Mouse (Mus musculus): ENCODE results near the gene Vmn2r30. TPM values are rescaled to one million over a fixed set of nuclear protein-coding genes. Genes with fewer than 3 reads are reported as not detected.

Vmn2r30 gene
- total RNA-seq (2023) = not detected

DNA sequence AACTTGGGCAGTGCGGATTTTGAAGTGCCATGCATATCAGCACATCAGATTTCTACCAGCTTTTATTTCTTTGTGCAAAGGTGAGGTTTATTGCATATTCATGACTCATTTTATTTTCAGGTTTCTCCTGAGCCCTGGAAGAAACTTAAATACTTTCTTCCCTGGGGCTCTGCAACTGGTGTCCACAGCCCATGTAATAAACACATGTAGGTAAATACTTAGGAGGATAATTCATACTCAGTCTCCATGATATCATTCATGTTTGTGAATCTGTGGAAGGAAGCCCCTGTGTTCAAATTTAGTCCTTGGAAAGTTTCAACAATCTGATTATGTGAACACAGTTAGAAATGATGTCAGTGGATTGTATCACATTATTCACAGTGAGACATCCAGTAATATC, at the start of gene Vmn2r30:
Gene Vmn2r30, minus strand, starts transcription at position 101 of the 400 bp plus-strand sequence.

DNA sequence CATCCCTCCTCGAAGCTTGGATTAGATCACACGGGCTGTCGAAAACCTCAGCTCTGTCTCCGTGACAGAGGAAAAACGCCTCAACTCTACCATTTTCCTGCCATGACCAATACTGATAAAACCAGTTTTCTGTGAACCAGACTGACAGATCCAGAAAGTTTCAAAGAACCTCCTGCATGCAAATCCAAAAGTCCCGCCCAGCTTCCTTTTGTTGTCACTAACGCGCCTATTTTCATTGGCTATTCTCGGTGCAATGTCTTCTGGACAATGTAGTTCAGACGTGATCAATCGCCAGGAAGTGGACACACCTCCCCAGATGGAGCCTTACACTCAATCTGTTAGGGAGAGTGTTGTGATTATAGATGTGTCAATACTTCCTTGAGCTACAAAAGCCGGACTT, 37.0 kb upstream of the Vmn2r30 start, which contains the start of gene Gm45783:
Gene Gm45783, minus strand, starts transcription at position 143 of the 400 bp plus-strand sequence.

DNA sequence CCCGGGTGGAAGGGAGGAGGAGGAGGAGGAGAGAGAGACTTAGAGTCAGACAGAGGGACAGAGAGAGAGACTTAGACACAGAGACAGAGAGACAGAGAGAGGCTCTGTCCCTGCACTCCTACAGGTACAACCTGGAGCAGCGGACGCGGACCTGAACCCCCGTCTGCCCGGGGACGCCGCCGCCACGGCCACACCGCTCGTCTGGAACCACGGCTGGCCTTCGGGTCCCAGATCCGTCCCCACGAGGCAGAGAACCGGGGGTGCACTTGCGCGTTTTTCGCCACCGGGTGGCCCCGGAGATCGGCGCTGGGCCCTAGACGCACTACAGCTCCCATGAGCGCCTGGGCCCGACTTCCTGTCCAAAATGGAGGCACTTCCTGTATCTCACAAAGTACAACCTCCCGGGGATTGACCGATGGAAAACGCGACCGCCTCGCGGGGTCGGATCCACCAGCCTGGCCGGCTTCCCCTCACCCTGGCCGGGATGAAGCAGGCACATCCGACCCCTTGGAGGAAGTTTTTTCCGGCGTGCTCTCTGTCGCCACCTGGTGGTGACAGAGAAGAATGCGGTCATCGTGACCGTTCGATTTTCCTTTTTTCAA, 59.3 kb downstream of the Vmn2r30 start, which contains the start of gene Gm45844:
Gene Gm45844, minus strand, starts transcription at position 324 of the 602 bp plus-strand sequence.

Other genes with a start within 250 kb of the Vmn2r30 start
- gene Zfp954, start 216.1 kb downstream of the Vmn2r30 start, total RNA-seq (2023) = 10 to 100 TPM; 20.6 to 22.2 TPM
- under 1 TPM; 0.45 to 0.91 TPM for gene Zfp773, start 200.9 kb downstream of the Vmn2r30 start, total RNA-seq (2023)
- 1 to 10 TPM; 1.2 to 1.5 TPM for gene Zfp418, start 166.3 kb downstream of the Vmn2r30 start, total RNA-seq (2023)
- gene Zfp772, start 127.6 kb downstream of the Vmn2r30 start, total RNA-seq (2023) = 1 to 10 TPM; 1.5 to 2.3 TPM
- gene Vmn2r29, start 90.3 kb downstream of the Vmn2r30 start, total RNA-seq (2023) = under 1 TPM in 1 of 2 experiments, not detected in 1; 0.52 TPM
- 1 to 10 TPM; 1.3 to 1.5 TPM for gene Gm45844, start 59.3 kb downstream of the Vmn2r30 start, total RNA-seq (2023)
- gene Clcn4, start 36.8 kb downstream of the Vmn2r30 start, total RNA-seq (2023) = 10 to 100 TPM; 58.9 to 62.2 TPM
- not detected for gene Gm45783, start 37.0 kb upstream of the Vmn2r30 start, total RNA-seq (2023)
- gene Vmn2r31, start 62.1 kb upstream of the Vmn2r30 start, total RNA-seq (2023) = not detected
- gene Vmn2r32, start 142.4 kb upstream of the Vmn2r30 start, total RNA-seq (2023) = not detected
- gene Vmn2r33, start 229.2 kb upstream of the Vmn2r30 start, total RNA-seq (2023) = not detected

All from monocyte, adult 59 days (primary cell).